Mouse (Mus musculus): ENCODE measurements around the gene Naip6.
"Not testable (repeated sequence)": the region's sequence is repeated elsewhere in the genome, so short reads cannot be mapped to it uniquely, and the experiment has no call there.

Gene Naip6

DNA sequence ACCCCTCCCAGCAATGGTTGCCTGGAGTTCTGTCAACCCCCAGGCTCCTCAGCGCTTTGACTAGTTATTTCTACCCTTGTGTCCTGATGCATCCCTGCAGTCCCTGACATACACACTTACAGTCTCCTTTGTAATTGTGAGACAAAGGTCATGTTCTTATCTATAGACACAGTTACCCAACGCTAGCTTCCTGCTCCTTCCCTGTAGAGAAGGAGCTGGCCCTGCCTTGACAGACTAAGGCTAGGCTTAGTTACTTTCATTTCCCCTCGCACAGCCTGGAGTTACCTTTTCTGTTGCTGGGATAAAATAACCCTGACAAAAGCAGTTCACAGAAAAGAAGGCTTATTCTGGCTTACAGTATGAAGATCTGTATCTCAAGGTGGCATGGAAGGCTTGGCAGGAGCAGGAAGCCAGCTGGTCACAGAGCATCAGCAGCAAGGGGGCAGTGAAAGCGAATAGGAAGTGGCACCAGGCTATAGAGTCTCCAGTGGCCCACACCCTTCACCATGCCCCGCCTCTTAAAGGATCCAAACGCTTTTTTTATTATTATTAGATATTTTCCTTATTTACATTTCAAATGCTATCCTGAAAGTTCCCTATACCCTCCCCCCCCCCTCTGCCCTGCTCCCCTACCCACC, at the start of gene Naip6:
Gene Naip6 (minus strand): TSS at position 419 of the 638 bp plus-strand sequence.
- DNase-seq: not testable (repeated sequence)

DNA sequence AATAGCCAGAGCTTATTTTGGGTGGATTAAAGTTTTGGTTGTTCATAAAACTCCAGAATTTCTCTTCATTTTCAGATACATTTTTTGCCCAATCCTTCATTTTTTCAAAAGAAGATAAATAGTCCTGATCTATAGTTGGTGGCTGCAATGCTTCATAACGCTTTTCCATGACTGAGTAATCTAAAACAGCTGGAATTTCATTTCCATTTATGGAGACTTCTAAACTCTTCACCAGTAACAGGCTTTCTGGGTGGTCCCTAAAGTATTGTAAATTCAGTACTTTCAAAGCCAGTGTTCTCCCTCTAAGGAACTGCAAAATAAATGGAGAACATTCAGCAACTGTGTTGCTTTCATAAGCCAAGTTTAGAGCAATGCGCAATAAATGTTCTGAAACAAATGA, 34.8 kb upstream of the Naip6 start:
- DNase-seq: not testable (repeated sequence)

DNA sequence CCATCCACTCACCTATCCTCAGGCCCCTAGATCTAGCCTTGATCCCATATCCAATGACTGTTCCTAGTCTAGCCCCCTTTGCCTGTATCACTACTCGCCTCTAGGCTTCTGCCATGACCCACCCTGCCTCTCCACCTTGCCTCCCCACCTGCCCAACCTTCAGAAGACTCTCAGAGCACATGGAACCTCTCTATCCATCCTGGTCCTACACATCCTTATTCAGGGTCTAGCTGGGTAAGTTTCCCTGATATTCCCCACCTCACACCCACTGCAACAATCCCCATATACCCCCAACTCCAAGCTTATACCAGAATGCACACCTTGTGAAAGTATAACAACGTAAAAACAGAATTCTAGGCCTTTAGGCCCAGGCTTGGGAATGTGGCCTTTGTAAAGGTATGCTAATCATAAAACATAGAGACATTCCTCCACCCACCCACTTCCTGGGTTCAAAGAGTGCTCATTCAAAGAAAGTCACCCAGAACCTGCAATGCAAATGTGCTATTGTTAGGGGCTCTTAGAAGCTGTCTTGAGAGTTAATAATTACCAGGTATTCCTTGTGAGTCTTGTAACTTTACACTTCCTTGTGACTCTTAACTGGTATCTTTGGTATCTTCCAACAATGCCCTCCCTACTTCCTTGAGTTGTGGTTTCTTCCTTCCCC, 32.2 kb upstream of the Naip6 start:
- DNase-seq: not testable (repeated sequence)

DNA sequence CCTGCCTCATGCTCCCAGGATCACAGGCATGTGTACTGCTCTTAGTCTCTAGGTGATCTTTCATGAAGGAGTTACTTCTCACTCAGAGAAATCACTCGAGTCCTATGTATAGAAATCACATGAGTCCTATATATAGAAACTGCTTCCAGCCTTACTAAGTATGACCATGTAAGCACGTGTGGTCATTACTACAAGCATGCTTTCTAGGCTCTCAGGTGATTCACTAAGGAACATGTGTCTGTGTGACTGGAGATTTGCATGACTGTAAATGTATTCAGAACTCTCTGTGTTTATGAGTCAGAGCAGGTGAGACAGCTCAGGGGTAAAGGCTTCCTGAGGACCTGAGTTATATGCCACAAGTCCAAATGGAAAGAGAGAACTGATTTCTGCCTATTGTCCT, 24.3 kb upstream of the Naip6 start:
- DNase-seq: no peak

DNA sequence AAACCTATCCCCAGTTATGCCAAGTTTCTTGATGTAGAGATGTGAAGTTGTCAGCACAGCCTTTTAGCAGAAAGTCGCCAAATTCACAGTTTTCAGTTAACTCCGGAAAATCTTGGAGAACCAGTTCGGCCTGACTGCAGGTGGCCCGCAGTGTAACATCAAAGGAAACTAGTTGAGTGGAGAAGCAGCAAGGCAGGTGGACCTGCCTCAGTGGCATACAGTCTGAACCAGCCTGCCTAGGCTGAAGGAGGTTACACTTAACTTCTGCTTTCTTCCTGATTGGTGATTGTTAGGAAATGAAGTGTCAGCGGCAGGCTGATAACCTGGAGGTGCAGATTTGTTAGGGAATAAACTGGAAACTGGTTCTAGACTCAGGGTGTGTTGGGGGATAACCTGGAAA, 14.3 kb upstream of the Naip6 start:
- not testable (repeated sequence) for DNase-seq

DNA sequence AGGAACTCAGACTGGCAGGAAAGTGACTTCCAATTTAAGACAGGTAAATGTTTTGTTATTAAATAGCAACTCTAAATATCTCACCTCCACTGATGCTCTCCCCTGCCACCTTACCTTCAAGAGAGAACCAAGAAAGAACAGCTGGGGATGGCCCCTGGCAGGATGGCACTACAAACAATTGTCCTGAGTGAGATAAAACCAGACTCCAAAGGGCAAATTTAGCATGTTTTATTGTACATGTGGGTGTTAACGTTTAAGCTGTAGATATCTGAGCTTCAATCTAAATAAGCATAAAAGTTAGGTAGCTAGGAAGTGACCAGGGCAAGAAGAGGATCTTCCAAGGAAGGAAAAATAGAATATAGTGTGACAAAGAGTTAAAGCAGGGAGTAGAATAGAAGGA, 11.4 kb upstream of the Naip6 start:
- not testable (repeated sequence) for DNase-seq

DNA sequence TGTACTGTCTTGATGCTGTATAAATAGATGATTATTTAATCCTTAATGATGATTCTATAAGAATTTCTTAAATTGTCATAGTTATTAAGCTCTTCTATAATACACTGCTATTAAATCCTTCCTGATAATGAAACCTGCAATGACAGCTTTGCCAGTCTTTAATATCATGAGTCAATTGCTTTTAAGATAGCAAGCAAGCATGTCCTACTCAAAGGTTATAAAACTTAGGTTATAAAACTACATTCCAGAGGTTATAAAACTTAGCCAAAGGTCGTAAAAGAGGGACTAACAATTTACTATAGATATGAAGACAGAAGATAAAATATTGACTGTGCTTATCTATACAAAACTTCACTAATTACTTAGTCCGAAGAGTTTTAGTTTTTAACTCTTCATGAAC, 10.6 kb upstream of the Naip6 start:
- DNase-seq: not testable (repeated sequence)

DNA sequence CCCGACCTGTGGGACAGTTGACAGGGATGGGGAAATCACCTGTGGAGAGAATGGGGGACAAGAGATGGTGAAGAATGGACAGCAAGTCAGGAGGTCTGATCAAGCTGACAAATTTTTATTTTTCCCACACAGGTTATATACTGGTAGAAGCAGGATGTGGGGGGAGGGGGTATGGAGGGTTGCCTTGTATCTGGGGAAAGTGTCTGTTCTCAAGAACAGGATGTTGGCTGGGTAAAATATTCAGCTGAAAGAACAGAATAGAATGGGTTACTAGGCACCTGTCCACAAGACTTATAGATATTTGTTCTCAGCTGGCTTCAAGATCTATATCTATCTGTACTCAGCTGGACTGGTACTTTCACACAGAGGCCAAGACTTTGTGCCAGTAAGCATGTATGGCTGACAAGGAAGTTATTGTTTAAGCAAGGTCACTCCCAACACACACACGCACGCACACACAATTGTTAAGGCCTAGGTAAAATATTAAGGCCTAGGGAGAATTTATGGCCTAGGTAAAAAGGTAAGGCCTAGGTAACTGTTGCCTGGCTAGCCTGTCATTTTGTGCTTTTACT, 4.9 kb upstream of the Naip6 start:
- not testable (repeated sequence) for DNase-seq

DNA sequence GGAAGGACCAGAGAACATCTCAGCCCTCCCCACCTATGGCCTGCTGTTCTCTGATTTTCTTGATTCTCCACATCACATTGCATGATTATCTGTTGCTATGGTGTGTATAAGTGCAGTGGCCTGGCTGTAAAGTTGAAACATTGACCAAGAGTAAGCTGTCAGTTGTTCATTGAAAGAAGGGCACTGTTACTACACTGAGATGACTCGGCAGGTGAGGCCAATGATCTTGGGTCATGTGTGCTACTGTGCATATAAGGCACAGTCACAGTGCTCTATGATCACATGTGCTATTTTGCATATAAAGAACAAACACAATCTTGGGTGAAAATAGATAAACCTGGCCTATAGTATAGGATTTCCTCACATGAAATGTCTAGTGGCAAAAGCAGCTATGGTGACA, 32.9 kb downstream of the Naip6 start:
- no peak for DNase-seq

DNA sequence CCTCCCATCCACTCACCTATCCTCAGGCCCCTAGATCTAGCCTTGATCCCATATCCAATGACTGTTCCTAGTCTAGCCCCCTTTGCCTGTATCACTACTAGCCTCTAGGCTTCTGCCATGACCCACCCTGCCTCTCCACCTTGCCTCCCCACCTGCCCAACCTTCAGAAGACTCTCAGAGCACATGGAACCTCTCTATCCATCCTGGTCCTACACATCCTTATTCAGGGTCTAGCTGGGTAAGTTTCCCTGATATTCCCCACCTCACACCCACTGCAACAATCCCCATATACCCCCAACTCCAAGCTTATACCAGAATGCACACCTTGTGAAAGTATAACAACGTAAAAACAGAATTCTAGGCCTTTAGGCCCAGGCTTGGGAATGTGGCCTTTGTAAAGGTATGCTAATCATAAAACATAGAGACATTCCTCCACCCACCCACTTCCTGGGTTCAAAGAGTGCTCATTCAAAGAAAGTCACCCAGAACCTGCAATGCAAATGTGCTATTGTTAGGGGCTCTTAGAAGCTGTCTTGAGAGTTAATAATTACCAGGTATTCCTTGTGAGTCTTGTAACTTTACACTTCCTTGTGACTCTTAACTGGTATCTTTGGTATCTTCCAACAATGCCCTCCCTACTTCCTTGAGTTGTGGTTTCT, 45.9 kb downstream of the Naip6 start:
- DNase-seq: not testable (repeated sequence)

DNA sequence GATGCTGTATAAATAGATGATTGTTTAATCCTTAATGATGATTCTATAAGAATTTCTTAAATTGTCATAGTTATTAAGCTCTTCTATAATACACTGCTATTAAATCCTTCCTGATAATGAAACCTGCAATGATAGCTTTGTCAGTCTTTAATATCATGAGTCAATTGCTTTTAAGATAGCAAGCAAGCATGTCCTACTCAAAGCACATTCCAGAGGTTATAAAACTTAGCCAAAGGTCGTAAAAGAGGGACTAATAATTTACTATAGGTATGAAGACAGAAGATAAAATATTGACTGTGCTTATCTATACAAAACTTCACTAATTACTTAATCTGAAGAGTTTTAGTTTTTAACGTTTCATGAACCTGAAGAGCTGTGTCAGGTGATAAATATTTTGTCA, 60.5 kb downstream of the Naip6 start:
- not testable (repeated sequence) for DNase-seq

DNA sequence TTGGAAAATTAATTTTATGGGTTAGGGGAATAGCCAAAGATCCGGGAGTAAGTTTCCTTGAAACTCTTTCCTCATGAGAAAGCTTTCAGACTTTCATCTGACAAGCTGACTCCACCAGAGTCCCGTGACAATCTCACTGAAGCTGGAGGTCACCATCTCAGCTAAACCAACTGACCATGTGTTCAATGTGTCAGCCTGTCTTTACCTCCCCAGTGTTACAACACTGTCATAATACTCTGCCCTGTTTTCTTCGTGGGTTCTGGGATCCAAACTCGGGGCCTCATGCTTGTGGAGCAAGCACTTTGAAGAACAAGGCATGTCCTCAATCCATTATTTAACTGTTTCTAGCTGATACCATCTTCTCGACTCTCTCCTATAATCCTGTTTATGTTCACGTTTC, 61.5 kb downstream of the Naip6 start:
- not testable (repeated sequence) for DNase-seq

DNA sequence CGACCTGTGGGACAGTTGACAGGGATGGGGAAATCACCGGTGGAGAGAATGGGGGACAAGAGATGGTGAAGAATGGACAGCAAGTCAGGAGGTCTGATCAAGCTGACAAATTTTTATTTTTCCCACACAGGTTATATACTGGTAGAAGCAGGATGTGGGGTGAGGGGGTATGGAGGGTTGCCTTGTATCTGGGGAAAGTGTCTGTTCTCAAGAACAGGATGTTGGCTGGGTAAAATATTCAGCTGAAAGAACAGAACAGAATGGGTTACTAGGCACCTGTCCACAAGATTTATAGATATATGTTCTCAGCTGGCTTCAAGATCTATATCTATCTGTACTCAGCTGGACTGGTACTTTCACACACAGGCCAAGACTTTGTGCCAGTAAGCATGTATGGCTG, 65.6 kb downstream of the Naip6 start:
- not testable (repeated sequence) for DNase-seq

DNA sequence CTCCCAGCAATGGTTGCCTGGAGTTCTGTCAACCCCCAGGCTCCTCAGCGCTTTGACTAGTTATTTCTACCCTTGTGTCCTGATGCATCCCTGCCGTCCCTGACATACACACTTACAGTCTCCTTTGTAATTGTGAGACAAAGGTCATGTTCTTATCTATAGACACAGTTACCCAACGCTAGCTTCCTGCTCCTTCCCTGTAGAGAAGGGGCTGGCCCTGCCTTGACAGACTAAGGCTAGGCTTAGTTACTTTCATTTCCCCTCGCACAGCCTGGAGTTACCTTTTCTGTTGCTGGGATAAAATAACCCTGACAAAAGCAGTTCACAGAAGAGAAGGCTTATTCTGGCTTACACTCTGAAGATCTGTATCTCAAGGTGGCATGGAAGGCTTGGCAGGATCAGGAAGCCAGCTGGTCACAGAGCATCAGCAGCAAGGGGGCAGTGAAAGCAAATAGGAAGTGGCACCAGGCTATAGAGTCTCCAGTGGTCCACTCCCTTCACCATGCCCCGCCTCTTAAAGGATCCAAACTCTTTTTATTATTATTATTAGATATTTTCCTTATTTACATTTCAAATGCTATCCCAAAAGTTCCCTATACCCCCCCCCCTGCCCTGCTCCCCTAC, 70.5 kb downstream of the Naip6 start:
- not testable (repeated sequence) for DNase-seq

DNA sequence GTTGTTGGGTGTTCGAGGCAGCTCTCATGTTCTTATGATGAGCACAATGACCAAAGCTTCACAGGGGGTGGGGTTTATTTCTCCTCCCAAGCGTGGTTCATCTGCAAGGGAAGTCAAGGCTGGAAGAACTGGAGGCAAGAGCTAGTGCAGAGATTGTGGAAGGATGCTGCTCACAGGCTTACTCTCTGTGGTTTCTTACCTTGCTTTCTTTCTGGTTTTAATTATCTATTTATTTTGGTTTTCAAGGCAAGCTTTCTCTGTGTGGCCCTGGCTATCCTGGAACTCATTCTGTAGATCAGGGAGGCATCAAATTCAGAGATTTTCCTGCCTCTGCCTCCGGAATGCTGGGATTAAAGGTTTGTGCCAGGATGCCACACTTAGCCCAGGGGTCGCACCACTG, 71.3 kb downstream of the Naip6 start, which contains the start of gene Naip5:
Gene Naip5 (minus strand): TSS at position 101 of the 400 bp plus-strand sequence.
- not testable (repeated sequence) for DNase-seq

DNA sequence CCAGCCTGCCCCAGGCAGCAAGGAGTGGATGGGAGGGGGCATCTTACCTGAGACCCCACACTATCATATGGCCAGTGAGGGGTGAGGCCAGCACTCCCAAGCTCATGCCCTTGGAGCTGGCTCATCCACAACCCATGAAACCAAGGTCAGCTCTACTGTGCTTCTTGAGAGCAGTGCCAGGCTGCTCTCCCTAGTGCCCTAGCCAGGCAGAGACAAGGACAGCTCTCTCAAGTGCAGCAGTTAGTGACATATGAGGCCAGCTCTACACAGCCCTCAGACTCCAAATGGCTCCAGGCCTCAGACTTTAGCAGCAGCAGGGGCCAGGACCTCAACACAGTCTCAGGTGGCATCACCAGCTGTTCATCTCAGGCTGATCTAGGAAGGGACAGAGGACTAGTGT, 73.8 kb downstream of the Naip6 start:
- DNase-seq: no peak

All from retina, postnatal 1 day (tissue).